Mouse (Mus musculus): ENCODE measurements around the gene Phlda2. TPM values are rescaled to one million over a fixed set of nuclear protein-coding genes. Genes with fewer than 3 reads are reported as not detected.
"Not testable (repeated sequence)": the region's sequence is repeated elsewhere in the genome, so short reads cannot be mapped to it uniquely, and the experiment has no call there.

The Phlda2 gene
- under 1 TPM in 1 of 2 experiments, not detected in 1; 0.82 TPM for total RNA-seq (2021)
- long read RNA-seq, experiment 1: 0 reads
- long read RNA-seq, experiment 2, partial matches to known transcripts: 0 of 2 reads
- long read RNA-seq, experiment 2, other reads (novel, unspliced or antisense): 0 of 2 reads

DNA sequence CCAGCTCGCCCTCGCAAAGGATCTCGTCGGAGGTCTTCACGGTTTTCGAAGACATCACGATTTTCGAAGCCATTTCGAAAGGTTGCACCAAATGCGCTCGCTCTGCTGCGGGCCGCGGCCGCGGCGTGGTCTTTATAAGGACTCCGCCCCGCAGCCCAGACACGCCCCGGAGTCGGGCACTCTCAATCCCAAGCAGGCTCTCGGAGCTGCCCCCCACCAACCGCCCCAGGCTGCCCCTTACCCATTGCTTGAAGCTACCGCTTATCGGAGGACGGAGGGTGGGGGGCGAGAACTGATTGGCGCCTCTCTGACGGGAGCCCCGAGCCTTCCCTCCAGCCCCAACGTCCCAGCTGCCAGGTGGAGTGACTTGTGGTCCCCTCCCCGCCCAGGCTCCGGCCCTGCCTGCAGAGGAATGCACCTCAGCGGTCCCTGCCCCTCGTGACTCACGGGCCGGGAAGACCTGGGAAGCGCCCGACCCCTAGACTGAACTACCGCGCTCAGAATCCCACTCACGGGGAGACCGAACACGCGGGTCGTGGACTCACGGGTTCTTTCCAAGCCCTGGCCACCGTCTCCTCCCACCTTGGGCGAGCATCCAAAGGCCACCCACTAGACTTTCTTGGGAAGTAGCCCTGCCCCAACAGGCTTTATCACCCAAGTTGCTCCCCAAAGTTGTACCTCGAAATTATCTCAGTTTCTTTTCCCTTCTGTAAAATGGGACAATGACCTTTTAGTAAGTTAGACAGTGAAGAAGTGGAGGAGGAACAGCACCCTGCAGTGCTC is at the start of gene Phlda2:
Gene Phlda2 (minus strand): TSS at position 733 of the 783 bp plus-strand sequence.
- peak; percentile 37 for DNase-seq

- no peak for DNase-seq
Measured at GRCm38 (mm10) chr7:143549588-143550220, 46.8 kb upstream of the Phlda2 start.

DNA sequence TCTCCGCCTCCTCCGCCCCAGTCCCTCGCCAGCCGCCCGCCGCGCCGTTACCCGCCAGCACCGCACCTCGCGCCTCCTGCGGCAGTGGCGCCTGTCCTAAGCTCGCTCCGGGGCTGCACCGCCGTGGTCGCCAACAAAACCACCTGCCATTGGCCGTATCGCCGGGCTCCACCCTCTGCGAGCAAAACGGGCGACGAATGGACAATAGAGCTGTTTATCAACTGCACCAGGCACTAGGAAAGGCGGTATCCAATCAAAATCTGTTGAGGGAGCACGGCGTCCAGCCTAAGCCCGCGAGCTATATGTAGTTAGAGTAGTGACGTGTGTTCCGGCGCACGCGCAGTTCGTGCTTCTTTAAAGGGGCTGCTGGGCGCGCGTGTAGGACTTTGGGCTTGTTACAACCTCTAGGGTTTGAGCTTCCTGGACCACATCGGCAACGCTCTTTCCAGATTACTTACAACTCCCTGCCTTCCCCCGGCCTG is 46.1 kb upstream of the Phlda2 start, which contains the start of gene Nap1l4:
Gene Nap1l4 (minus strand): TSS at position 131 of the 482 bp plus-strand sequence.
- peak; percentile 99 for DNase-seq

GRCm38 (mm10) chr7:143548231-143548961 is 45.4 kb upstream of the Phlda2 start:
- no peak for DNase-seq

GRCm38 (mm10) chr7:143546554-143546953 is 43.6 kb upstream of the Phlda2 start:
- DNase-seq: no peak

DNA sequence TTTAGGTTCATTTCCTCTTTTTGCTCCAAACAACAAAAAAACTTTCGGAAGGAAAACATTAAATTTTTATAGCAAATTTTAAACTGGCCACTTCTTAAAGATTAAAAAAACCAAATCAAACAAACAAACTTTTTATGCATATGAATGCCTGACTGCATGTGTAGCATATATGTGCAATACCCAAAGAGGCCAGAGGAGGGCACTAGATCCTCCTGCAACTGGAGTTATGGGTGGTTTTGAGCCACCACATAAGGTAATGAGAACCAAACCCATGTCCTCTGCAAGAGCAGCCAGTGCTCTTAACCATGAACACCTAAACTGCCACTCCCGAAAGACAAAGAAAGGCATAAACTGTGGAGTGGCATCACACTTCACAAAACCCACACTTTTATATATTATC is 41.4 kb upstream of the Phlda2 start:
- peak; percentile 44 for DNase-seq

- no peak for DNase-seq
Measured at GRCm38 (mm10) chr7:143538671-143539070, 35.7 kb upstream of the Phlda2 start.

GRCm38 (mm10) chr7:143538229-143538628 is 35.3 kb upstream of the Phlda2 start:
- not testable (repeated sequence) for DNase-seq

DNA sequence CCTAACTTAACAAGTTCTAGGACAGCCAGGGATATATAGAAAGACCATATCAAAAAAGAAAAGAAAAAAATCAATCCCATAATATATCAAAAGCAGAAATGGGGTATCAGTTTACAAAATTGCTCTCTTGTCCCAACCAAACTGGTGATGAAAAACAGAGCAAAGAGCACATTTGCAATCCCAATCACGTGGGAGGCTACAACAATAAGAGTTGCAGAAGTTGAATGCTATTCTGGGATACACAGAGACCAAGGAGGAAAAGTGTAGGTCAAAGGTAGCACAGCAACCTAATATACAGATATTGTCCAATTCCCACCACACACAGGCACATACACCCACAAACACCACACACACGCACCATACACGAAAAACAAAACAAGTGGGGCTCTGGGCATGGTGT is 33.3 kb upstream of the Phlda2 start:
- no peak for DNase-seq

DNA sequence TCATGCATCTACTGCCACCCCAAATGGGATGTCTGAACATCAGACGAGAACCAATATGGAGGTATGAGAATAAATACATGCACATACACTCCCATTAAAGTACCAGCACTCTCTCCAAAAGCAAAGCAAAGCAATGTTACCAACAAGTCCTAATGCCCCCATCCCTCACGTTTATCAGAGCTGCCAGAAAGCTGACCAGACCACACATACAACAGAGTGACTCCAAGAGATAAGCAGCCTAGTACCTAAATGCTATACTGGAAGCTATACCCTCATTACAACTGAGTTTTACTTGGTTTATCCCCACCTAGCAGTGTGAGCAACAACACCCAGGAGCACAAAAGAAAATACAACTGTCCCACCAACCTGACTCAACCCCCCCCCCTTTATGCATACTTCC is 30.3 kb upstream of the Phlda2 start:
- no peak for DNase-seq

DNA sequence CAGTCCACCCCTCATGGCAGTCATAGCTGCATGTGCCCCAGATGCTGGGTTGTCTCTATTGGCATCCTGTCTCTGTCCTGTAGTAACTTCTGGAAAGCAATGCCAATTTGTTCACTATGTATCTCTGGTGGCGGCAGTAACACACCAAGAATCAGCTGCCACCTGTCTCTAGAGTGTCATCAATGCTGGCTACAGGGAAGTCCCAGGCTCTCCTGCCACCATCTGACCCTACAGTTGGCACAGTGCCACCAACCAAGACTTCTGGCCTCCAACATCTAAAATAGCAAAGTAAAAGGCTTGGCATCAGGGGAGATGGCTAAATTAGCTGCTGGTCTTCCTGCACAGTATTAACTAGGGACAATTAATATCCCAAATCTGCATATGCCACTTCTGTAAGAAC is 29.5 kb upstream of the Phlda2 start:
- peak; percentile 28 for DNase-seq

GRCm38 (mm10) chr7:143519333-143519732 is 16.4 kb upstream of the Phlda2 start:
- no peak for DNase-seq

- no peak for DNase-seq
Measured at GRCm38 (mm10) chr7:143514416-143514768, 11.4 kb upstream of the Phlda2 start.

DNA sequence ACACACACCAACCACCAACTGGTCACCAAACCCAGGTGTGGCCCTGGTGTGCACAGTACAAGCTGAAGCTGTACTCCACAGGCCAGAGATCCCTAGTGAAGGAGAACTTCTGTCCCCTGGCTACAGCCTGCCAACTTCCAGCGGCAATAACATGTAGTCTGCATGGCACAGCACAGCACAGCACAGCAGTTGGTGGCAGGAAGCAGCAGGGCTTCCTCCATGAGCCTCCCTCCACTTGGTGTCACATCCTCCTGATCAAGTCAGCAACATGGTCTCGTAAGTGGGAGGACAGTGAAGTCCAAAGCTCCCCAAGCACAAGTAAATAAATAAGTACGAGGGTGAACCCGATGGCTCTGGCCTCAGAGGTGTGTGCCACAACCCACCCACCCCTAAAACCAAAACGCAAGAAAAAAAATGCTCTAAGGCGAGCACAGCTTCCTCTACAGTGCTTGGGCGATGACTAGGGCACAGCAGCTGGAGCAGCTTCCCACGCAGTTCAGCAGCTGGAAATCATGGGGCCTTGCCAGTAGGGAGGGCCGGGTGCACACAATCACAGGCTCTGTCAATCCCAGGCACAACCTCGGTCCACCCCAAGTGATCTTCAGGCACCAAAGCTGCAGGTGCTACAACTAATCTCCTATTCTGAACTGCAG is 10.9 kb upstream of the Phlda2 start:
- no peak for DNase-seq

- no peak for DNase-seq
Measured at GRCm38 (mm10) chr7:143511335-143511712, 8.4 kb upstream of the Phlda2 start.

GRCm38 (mm10) chr7:143510593-143511334 is 7.8 kb upstream of the Phlda2 start:
- DNase-seq: no peak

DNA sequence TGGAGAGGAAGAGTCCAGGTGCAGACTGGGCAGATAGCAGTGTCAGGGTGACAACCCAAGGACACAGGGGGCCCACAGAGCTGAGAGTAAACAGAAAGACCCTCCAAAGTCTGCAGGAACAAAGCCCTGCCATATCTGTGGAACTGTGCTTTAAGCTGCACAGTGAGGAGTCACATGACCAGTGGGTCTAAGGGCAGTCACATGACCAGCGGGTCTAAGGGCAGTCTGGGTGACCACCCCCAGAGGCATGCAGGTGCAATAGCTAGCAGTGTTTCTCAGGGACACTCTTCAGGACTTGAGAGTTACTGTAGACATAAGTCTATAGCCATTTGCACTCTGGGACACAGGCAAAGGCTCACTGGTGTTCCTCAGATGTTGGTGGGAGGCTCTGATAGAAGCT is 6.6 kb upstream of the Phlda2 start:
- DNase-seq: no peak

DNA sequence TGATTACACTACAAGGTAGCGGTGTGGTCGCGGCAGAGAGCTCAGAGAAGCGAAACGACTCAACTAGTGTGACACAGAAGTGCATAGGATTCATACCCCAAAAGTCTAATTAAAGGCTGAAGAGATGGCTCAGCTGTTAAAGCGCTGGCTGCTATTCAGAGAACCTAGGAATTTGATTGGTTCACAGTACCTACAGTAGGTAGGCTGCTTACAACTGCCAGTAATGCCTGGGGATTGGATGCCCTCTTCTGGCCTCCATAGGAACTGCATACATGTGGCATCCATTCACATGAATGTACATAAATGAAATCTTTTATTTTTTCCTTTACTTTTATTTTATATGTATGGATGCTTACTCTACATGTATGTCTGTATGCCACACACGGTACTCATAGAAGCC is 3.7 kb upstream of the Phlda2 start:
- peak; percentile 79 for DNase-seq

DNA sequence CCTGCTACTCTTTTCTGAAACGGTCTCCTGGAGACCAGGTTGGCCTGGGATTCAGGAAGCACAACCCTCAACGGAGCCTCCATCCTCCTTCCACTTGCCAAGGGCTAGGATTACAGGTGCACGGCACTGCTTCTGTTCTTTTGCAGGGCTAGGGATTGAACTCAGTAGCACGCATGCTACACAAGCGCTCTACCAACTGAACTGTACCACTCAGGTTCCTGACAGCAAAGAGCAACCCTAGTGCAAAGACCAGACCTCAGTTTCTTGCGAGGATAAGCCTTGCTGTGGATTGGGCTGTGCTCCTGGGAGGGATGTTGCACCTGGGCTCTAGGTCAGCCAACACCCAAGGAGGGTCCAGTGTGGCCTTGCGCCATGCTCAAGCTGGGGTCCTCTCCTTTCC is 3.3 kb upstream of the Phlda2 start:
- DNase-seq: no peak

DNA sequence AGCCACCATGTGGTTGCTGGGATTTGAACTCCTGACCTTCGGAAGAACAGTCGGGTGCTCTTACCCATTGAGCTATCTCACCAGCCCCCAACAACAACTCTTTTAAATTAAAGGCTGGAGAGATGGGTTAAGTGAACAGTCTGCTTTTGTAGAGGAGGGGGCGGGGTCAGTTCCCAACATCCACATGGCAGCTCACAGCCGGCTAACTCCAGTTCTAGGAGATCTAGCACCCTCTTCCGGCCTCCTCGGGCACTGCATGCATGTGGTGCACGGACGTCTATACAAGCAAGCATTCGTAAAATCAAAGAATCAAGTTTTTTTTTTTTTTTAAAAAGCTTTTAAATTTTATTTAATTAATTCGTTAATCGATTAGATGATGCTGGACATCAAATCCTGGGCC is 2.9 kb upstream of the Phlda2 start:
- DNase-seq: peak; percentile 91

GRCm38 (mm10) chr7:143505411-143505810 is 2.5 kb upstream of the Phlda2 start:
- DNase-seq: no peak

DNA sequence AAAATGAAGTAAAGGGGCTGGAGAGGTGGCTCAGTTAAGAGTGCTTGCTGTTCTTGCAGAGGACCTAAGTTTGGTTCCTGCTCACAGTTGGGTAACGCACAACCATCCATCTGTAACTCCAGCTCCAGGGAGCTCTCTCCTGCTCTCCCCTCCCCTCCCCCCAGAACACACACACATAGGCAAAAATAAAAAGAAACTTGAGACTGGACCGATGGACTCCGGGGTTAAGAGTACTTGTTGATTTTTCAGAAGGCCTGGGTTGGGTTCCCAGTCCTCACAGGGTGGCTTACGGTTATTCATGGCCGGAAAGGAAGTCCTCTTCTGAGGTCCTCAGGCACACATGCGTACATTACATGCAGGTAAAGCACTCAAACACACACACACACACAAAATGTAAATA is 976 bp upstream of the Phlda2 start:
- DNase-seq: no peak

Measured in adrenal gland, postnatal 10 days (tissue).